Mouse (Mus musculus): ENCODE data around the gene Qrich2.
A peak's percentile ranks its signal among the peaks of the same experiment; 100 is the strongest.
"Not testable (repeated sequence)": the region's sequence is repeated elsewhere in the genome, so short reads cannot be mapped to it uniquely, and the experiment has no call there.

The Qrich2 gene

GRCm38 (mm10) chr11:116489771-116490231 lies 23.8 kb upstream of the Qrich2 start:
- DNase-seq (ENCODE audit: low spot score in 2 of 2) = no peak

GRCm38 (mm10) chr11:116488693-116489375 lies 22.8 kb upstream of the Qrich2 start:
- DNase-seq (ENCODE audit: low spot score in 2 of 2) = no peak

GRCm38 (mm10) chr11:116488207-116488606 lies 22.2 kb upstream of the Qrich2 start:
- no peak for DNase-seq (ENCODE audit: low spot score in 2 of 2)

GRCm38 (mm10) chr11:116484261-116484660 lies 18.2 kb upstream of the Qrich2 start:
- no peak for DNase-seq (ENCODE audit: low spot score in 2 of 2)

GRCm38 (mm10) chr11:116481776-116482175 lies 15.7 kb upstream of the Qrich2 start:
- DNase-seq (ENCODE audit: low spot score in 2 of 2) = no peak

- no peak for DNase-seq (ENCODE audit: low spot score in 2 of 2)
Observed at GRCm38 (mm10) chr11:116480975-116481374, 14.9 kb upstream of the Qrich2 start.

GRCm38 (mm10) chr11:116479832-116480231 lies 13.8 kb upstream of the Qrich2 start:
- no peak for DNase-seq (ENCODE audit: low spot score in 2 of 2)

- no peak for DNase-seq (ENCODE audit: low spot score in 2 of 2)
Observed at GRCm38 (mm10) chr11:116478978-116479377, 12.9 kb upstream of the Qrich2 start.

- DNase-seq (ENCODE audit: low spot score in 2 of 2) = no peak
Observed at GRCm38 (mm10) chr11:116477160-116477759, 11.2 kb upstream of the Qrich2 start.

- no peak for DNase-seq (ENCODE audit: low spot score in 2 of 2)
Observed at GRCm38 (mm10) chr11:116476696-116477095, 10.7 kb upstream of the Qrich2 start.

GRCm38 (mm10) chr11:116476041-116476440 lies 10.0 kb upstream of the Qrich2 start:
- DNase-seq (ENCODE audit: low spot score in 2 of 2) = no peak

- no peak for DNase-seq (ENCODE audit: low spot score in 2 of 2)
Observed at GRCm38 (mm10) chr11:116472275-116472674, 6.2 kb upstream of the Qrich2 start.

- DNase-seq (ENCODE audit: low spot score in 2 of 2) = no peak
Observed at GRCm38 (mm10) chr11:116470896-116471295, 4.9 kb upstream of the Qrich2 start.

- DNase-seq (ENCODE audit: low spot score in 2 of 2) = no peak
Observed at GRCm38 (mm10) chr11:116470249-116470648, 4.2 kb upstream of the Qrich2 start.

GRCm38 (mm10) chr11:116468338-116468737 lies 2.3 kb upstream of the Qrich2 start:
- DNase-seq (ENCODE audit: low spot score in 2 of 2) = not testable (repeated sequence)

- peak; percentile 48 to 84 for DNase-seq (ENCODE audit: low spot score in 2 of 2)
Observed at GRCm38 (mm10) chr11:116463833-116464232, 2.2 kb downstream of the Qrich2 start.

- DNase-seq (ENCODE audit: low spot score in 2 of 2) = no peak
Observed at GRCm38 (mm10) chr11:116463338-116463737, 2.7 kb downstream of the Qrich2 start.

- DNase-seq (ENCODE audit: low spot score in 2 of 2) = no peak
Observed at GRCm38 (mm10) chr11:116459786-116460185, 6.3 kb downstream of the Qrich2 start.

GRCm38 (mm10) chr11:116456234-116456633 lies 9.8 kb downstream of the Qrich2 start:
- DNase-seq (ENCODE audit: low spot score in 2 of 2) = no peak

GRCm38 (mm10) chr11:116453889-116454288 lies 12.2 kb downstream of the Qrich2 start:
- DNase-seq (ENCODE audit: low spot score in 2 of 2) = no peak

- DNase-seq (ENCODE audit: low spot score in 2 of 2) = no peak
Observed at GRCm38 (mm10) chr11:116449341-116449740, 16.7 kb downstream of the Qrich2 start.

GRCm38 (mm10) chr11:116447822-116448221 lies 18.2 kb downstream of the Qrich2 start:
- DNase-seq (ENCODE audit: low spot score in 2 of 2) = no peak

GRCm38 (mm10) chr11:116446308-116446887 lies 19.6 kb downstream of the Qrich2 start:
- DNase-seq (ENCODE audit: low spot score in 2 of 2) = no peak
